Comparison of ENCODE assay signal across 20 mouse cellular contexts in genomic region chr12:118147521-118148033, GRCm38 (mm10). TPM values are rescaled to one million over a fixed set of nuclear protein-coding genes. Genes with fewer than 3 reads are reported as not detected.
"Had no signal": no experiment of that assay in that cellular context is flagged by ENCODE, and none has a peak within 500 bp of the region (broad histone marks: within the 10 kb centered on the region; RNA-seq: fewer than 3 reads in every experiment).

No protein-coding gene starts in this region.

- H3K36me3 ChIP-seq: limb, embryonic 10.5 days; limb, embryonic 13.5 days; liver, embryonic 12.5 days; midbrain, embryonic 10.5 days; neural tube, embryonic 12.5 days; neural tube, embryonic 15.5 days had no signal

- H3K4me2 ChIP-seq: limb, embryonic 13.5 days; liver, embryonic 12.5 days; neural tube, embryonic 12.5 days; neural tube, embryonic 15.5 days had no signal

- H3K4me1 ChIP-seq: limb, embryonic 10.5 days; limb, embryonic 13.5 days; liver, embryonic 12.5 days; midbrain, embryonic 10.5 days; neural tube, embryonic 12.5 days; neural tube, embryonic 15.5 days had no signal

- DNase-seq: kidney, adult 18-20 months; kidney, adult 9 months; kidney, postnatal 14 days; kidney, postnatal 4 days; lung, adult 2 months; lung, postnatal 14 days; lung, postnatal 4 days; midbrain, embryonic 14.5 days; retina, postnatal 1 day; thymus, adult 18-20 months; thymus, postnatal 36 days had no signal

- H3K4me3 ChIP-seq: limb, embryonic 10.5 days; limb, embryonic 13.5 days; liver, embryonic 12.5 days; midbrain, embryonic 10.5 days; neural tube, embryonic 12.5 days; neural tube, embryonic 15.5 days had no signal

- H3K27ac ChIP-seq: hindbrain, postnatal 0 days; limb, embryonic 10.5 days; limb, embryonic 13.5 days; liver, embryonic 12.5 days; midbrain, embryonic 10.5 days; neural tube, embryonic 12.5 days; neural tube, embryonic 15.5 days had no signal

- H3K9me3 ChIP-seq: limb, embryonic 10.5 days; limb, embryonic 13.5 days; liver, embryonic 12.5 days; midbrain, embryonic 10.5 days; neural tube, embryonic 12.5 days; neural tube, embryonic 15.5 days had no signal

- ATAC-seq: hindbrain, postnatal 0 days; inflammation-experienced regulatory T-cells, adult 6 months; liver, embryonic 12.5 days had no signal

- H3K27me3 ChIP-seq: limb, embryonic 13.5 days; liver, embryonic 12.5 days; neural tube, embryonic 12.5 days; neural tube, embryonic 15.5 days had no signal

- H3K9ac ChIP-seq: limb, embryonic 13.5 days; liver, embryonic 12.5 days; neural tube, embryonic 12.5 days; neural tube, embryonic 15.5 days had no signal

RNA-seq across cellular contexts. Expression of gene Dnah11, which starts 51.3 kb away (rescaled TPM):
- total RNA-seq: megakaryocyte, adult 5-6 weeks had no signal
